27 mouse cellular contexts compared by ENCODE assay signal in the genomic region with DNA sequence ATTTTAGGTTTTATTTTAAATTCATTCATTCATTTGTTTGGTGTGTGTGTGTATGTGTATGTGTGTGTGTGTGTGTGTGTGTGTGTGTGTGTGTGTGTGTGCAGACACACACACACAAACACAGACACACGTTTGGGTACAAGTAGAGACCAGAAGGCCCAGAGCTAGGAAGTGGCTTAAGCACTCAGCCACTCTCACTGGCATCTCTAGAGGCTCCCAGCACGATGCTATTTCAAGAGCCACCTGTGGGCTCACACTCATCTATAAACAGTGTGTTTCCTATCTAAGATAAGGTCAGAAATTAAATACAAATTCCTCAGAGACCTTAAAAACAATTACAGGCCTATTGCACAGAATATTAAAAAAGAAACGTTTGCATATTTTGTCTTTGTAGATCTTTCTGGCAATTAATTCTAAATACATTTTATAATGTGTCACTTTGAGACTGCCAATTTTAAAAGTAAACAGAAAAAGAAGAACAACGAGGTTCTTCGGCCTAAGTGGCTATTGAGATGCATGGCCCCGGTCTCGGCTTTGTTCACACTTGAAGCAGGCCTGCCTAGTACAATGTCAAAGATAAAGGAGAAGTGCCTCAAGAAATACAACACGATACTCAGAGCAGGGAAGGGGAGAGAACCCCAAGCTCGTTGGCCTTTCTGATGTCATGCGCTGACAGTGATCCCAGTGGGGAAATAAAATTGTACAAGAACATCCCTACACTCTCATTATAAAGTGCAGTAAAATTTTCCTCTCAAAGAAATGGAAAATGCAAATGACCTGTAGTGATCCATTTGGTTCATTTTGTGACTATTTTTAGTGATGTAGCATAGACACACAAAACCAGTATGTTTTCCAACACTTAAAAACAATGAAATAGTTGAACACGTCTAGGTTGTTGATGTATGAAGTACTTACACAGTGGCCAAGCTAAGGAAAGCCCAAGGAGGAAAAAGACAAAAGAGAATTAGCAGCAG.
DNase-seq lines count a peak whose midpoint lies in the region; ATAC-seq and TF ChIP-seq lines count a peak whose summit lies in the region.
"Had no signal": no experiment of that assay in that cellular context is flagged by ENCODE, and none has a peak within 500 bp of the region (broad histone marks: within the 10 kb centered on the region; RNA-seq: fewer than 3 reads in every experiment).

No protein-coding gene starts in this region.

- H3K27me3 ChIP-seq in hindbrain, embryonic 15.5 days, result no peaks in the 10 kb centered on the region
- H3K27me3 ChIP-seq in hindbrain, embryonic 10.5 days (ENCODE audit: insufficient read depth, poor library complexity, severe bottlenecking), result no peaks in the 10 kb centered on the region
- no peaks in the 10 kb centered on the region for H3K27me3 ChIP-seq in forebrain, embryonic 14.5 days (replicated peaks; ENCODE audit: control insufficient read depth, insufficient read depth, low read length)
- no peaks in the 10 kb centered on the region for H3K27me3 ChIP-seq in forebrain, postnatal 0 days (ENCODE audit: insufficient read depth, low read length)
- no peaks in the 10 kb centered on the region for H3K27me3 ChIP-seq in liver, embryonic 12.5 days (replicated peaks)
- H3K27me3 ChIP-seq: embryonic facial prominence, embryonic 13.5 days; limb, embryonic 15.5 days; liver, embryonic 15.5 days; midbrain, embryonic 12.5 days; neural tube, embryonic 15.5 days had no signal

- H3K27ac ChIP-seq in hindbrain, embryonic 15.5 days (replicated peaks), result 0 out of 2 replicates have a peak overlapping the region, but pooled peaks have one; percentile 14
- H3K27ac ChIP-seq in hindbrain, embryonic 10.5 days, result no peak overlapping the region
- H3K27ac ChIP-seq in forebrain, embryonic 14.5 days (ENCODE audit: low read depth, low read length), result peak overlapping the region; percentile 66
- peak overlapping the region; percentile 70 for H3K27ac ChIP-seq in forebrain, postnatal 0 days (ENCODE audit: low read depth, low read length)
- no peak overlapping the region for H3K27ac ChIP-seq in liver, embryonic 12.5 days
- H3K27ac ChIP-seq: embryonic facial prominence, embryonic 13.5 days; gastrocnemius, adult 2 months; left cerebral cortex, adult 2 months; limb, embryonic 15.5 days; liver, embryonic 15.5 days; midbrain, embryonic 12.5 days; neural tube, embryonic 15.5 days had no signal

- no peak for DNase-seq in hindbrain, embryonic 10.5 days (ENCODE audit: low spot score)
- DNase-seq in forebrain, embryonic 14.5 days (ENCODE audit: low spot score), result no peak
- no peak for DNase-seq in forebrain, postnatal 0 days
- DNase-seq in lung, postnatal 25 days (ENCODE audit: low spot score), result peak; percentile 51
- DNase-seq in cerebellum, postnatal 25 days, result no peak
- DNase-seq: adrenal gland, adult 8-10 months; B cell, adult 2 months; cerebellum, adult 2 months; cerebellum, postnatal 36 days; embryo, embryonic 11 days; gastrocnemius, adult 2 months; kidney, adult 18-20 months; kidney, postnatal 4 days; right cerebral cortex, adult 18-20 months; right cerebral cortex, postnatal 4 days; thymus, postnatal 14 days had no signal

- no peak overlapping the region for H3K4me2 ChIP-seq in hindbrain, embryonic 15.5 days
- H3K4me2 ChIP-seq in forebrain, embryonic 14.5 days (ENCODE audit: low read length), result no peak overlapping the region
- H3K4me2 ChIP-seq in forebrain, postnatal 0 days (ENCODE audit: low read depth), result no peak overlapping the region
- H3K4me2 ChIP-seq in liver, embryonic 12.5 days, result no peak overlapping the region
- H3K4me2 ChIP-seq: embryonic facial prominence, embryonic 13.5 days; heart, embryonic 11.5 days; limb, embryonic 15.5 days; liver, embryonic 15.5 days; midbrain, embryonic 12.5 days; neural tube, embryonic 15.5 days had no signal

- no peak overlapping the region for H3K9ac ChIP-seq in hindbrain, embryonic 15.5 days
- H3K9ac ChIP-seq in forebrain, embryonic 14.5 days (ENCODE audit: low read length), result no peak overlapping the region
- H3K9ac ChIP-seq in forebrain, postnatal 0 days, result no peak overlapping the region
- no peak overlapping the region for H3K9ac ChIP-seq in liver, embryonic 12.5 days
- H3K9ac ChIP-seq: embryonic facial prominence, embryonic 13.5 days; limb, embryonic 15.5 days; liver, embryonic 15.5 days; midbrain, embryonic 12.5 days; neural tube, embryonic 15.5 days had no signal

- H3K36me3 ChIP-seq in hindbrain, embryonic 15.5 days, result peaks cover 4% of the 10 kb centered on the region; the same call in 1 of the 2 replicates
- no peaks in the 10 kb centered on the region for H3K36me3 ChIP-seq in hindbrain, embryonic 10.5 days
- no peaks in the 10 kb centered on the region for H3K36me3 ChIP-seq in forebrain, embryonic 14.5 days (ENCODE audit: control insufficient read depth, insufficient read depth, low read length)
- no peaks in the 10 kb centered on the region for H3K36me3 ChIP-seq in forebrain, postnatal 0 days (ENCODE audit: insufficient read depth)
- H3K36me3 ChIP-seq in liver, embryonic 12.5 days, result no peaks in the 10 kb centered on the region
- H3K36me3 ChIP-seq: limb, embryonic 15.5 days; liver, embryonic 15.5 days; midbrain, embryonic 12.5 days; neural tube, embryonic 15.5 days had no signal

- TF ChIP-seq CTCF in forebrain, postnatal 0 days (IDR thresholded peaks at IDR 0.05; ENCODE audit: low read depth), result no peak

- no peak; the same call in 1 of the 2 replicates for ATAC-seq in hindbrain, embryonic 15.5 days (ENCODE audit: low FRiP score, low read depth)
- ATAC-seq in forebrain, embryonic 14.5 days, result 0 out of 2 replicates have a peak, but pooled peaks have one; percentile 45
- peak; percentile 11 for ATAC-seq in forebrain, postnatal 0 days
- ATAC-seq in liver, embryonic 12.5 days, result no peak

- H3K4me1 ChIP-seq in hindbrain, embryonic 15.5 days (replicated peaks), result peaks cover 4% of the 10 kb centered on the region
- no peaks in the 10 kb centered on the region for H3K4me1 ChIP-seq in hindbrain, embryonic 10.5 days (replicated peaks)
- peaks cover 10% of the 10 kb centered on the region for H3K4me1 ChIP-seq in forebrain, embryonic 14.5 days (ENCODE audit: control insufficient read depth, insufficient read depth, low read length)
- H3K4me1 ChIP-seq in forebrain, postnatal 0 days (ENCODE audit: insufficient read depth), result 0 out of 2 replicates have a peak, but pooled peaks cover 2% of the 10 kb centered on the region
- H3K4me1 ChIP-seq in liver, embryonic 12.5 days, result 0 out of 2 replicates have a peak, but pooled peaks cover 3% of the 10 kb centered on the region
- H3K4me1 ChIP-seq: liver, embryonic 15.5 days had no signal

- no peaks in the 10 kb centered on the region for H3K9me3 ChIP-seq in hindbrain, embryonic 15.5 days
- no peaks in the 10 kb centered on the region for H3K9me3 ChIP-seq in hindbrain, embryonic 10.5 days
- H3K9me3 ChIP-seq in forebrain, embryonic 14.5 days (replicated peaks; ENCODE audit: control insufficient read depth, low read length), result no peaks in the 10 kb centered on the region
- H3K9me3 ChIP-seq in forebrain, postnatal 0 days (ENCODE audit: low read length), result no peaks in the 10 kb centered on the region
- no peaks in the 10 kb centered on the region for H3K9me3 ChIP-seq in liver, embryonic 12.5 days (replicated peaks)
- H3K9me3 ChIP-seq: embryonic facial prominence, embryonic 13.5 days; limb, embryonic 15.5 days; liver, embryonic 15.5 days; midbrain, embryonic 12.5 days; neural tube, embryonic 15.5 days had no signal

- H3K4me3 ChIP-seq in hindbrain, embryonic 15.5 days, result no peak overlapping the region
- H3K4me3 ChIP-seq in hindbrain, embryonic 10.5 days, result no peak overlapping the region
- no peak overlapping the region for H3K4me3 ChIP-seq in forebrain, embryonic 14.5 days (ENCODE audit: low read depth, low read length)
- no peak overlapping the region for H3K4me3 ChIP-seq in forebrain, postnatal 0 days (ENCODE audit: low read depth, low read length)
- H3K4me3 ChIP-seq in liver, embryonic 12.5 days, result no peak overlapping the region
- H3K4me3 ChIP-seq: embryonic facial prominence, embryonic 13.5 days; erythroblast, embryonic 14.5 days; gastrocnemius, adult 2 months; left cerebral cortex, adult 2 months; limb, embryonic 15.5 days; liver, embryonic 15.5 days; midbrain, embryonic 12.5 days; myocyte; neural tube, embryonic 15.5 days had no signal

- WGBS in hindbrain, embryonic 15.5 days, result 54% methylated on average over 11 of the region's 11 CpGs
- 80% methylated on average over 11 of the region's 11 CpGs for WGBS in hindbrain, embryonic 10.5 days
- 43% methylated on average over 11 of the region's 11 CpGs for WGBS in forebrain, embryonic 14.5 days
- WGBS in forebrain, postnatal 0 days, result 30% methylated on average over 11 of the region's 11 CpGs
- 59% methylated on average over 11 of the region's 11 CpGs for WGBS in liver, embryonic 12.5 days (ENCODE audit: insufficient replicate concordance)

Comparison
In these comparisons a context has a peak if more than half of its experiments do, and no peak if none do; other contexts are left out.
1. H3K27ac ChIP-seq: peak in hindbrain, embryonic 15.5 days (single experiment), forebrain, embryonic 14.5 days (single experiment) and forebrain, postnatal 0 days (single experiment); none in hindbrain, embryonic 10.5 days (single experiment) and liver, embryonic 12.5 days (single experiment).
2. ATAC-seq: peak in forebrain, embryonic 14.5 days (single experiment) and forebrain, postnatal 0 days (single experiment); none in hindbrain, embryonic 15.5 days (single experiment) and liver, embryonic 12.5 days (single experiment).